Mouse (Mus musculus) hindbrain, embryonic 11.5 days (tissue): ENCODE measurements around the gene Ank3. TPM values are rescaled to one million over a fixed set of nuclear protein-coding genes. Genes with fewer than 3 reads are reported as not detected.

Experiments
- ATAC-seq: fragments of 200-750 bp; cut with Nextera tagmentation; 2 replicates; pipeline ENCODE4 v1.8.0; 2017; ENCODE audit warnings: mild to moderate bottlenecking, moderate TSS enrichment, moderate library complexity; ENCODE audit not compliant: low FRiP score
- DNase-seq: peaks from one replicate; pipeline ENCODE4 v3.0.0-alpha.2; 2015; ENCODE audit warnings: low spot score
- H3K27ac ChIP-seq: fragments of 300-500 bp; sonication (generic); 2 replicates; pipeline ENCODE4 v1.5.1; 2014; ENCODE audit warnings: mild to moderate bottlenecking, low read depth, low read length
- H3K27me3 ChIP-seq: fragments of 300-500 bp; sonication (generic); 2 replicates; pipeline ENCODE4 v1.6.1; 2014; ENCODE audit warnings: mild to moderate bottlenecking, low read length, moderate library complexity, mixed read lengths; ENCODE audit not compliant: control insufficient read depth, insufficient read depth
- H3K36me3 ChIP-seq: fragments of 300-500 bp; sonication (generic); 2 replicates; pipeline ENCODE4 v1.6.1; 2014; ENCODE audit warnings: mild to moderate bottlenecking, low read length, moderate library complexity, mixed read lengths; ENCODE audit not compliant: control insufficient read depth, insufficient read depth
- H3K4me1 ChIP-seq: fragments of 300-500 bp; sonication (generic); replicated peaks from 2 replicates; pipeline ENCODE4 v1.6.1; 2014; ENCODE audit warnings: low read length, mixed read lengths; ENCODE audit not compliant: control insufficient read depth, insufficient read depth
- H3K4me2 ChIP-seq: fragments of 300-500 bp; sonication (generic); replicated peaks from 2 replicates; pipeline ENCODE4 v1.6.1; 2014; ENCODE audit warnings: mild to moderate bottlenecking, low read depth, low read length
- H3K4me3 ChIP-seq: fragments of 300-500 bp; sonication (generic); 2 replicates; pipeline ENCODE4 v1.5.1; 2014; ENCODE audit warnings: low read depth, low read length
- H3K9ac ChIP-seq: fragments of 300-500 bp; sonication (generic); 2 replicates; pipeline ENCODE4 v1.6.1; 2014; ENCODE audit warnings: low read depth, low read length
- H3K9me3 ChIP-seq: fragments of 300-500 bp; sonication (generic); 2 replicates; pipeline ENCODE4 v1.6.1; 2016; ENCODE audit warnings: low read length; ENCODE audit not compliant: control insufficient read depth
- WGBS: fragments of 180-500 bp; shearing (Covaris S2); extraction: QIAGEN DNeasy Blood & Tissue Kit; methylation state at CpG from one replicate; pipeline ENCODE4 v1.1.7; 2014; 5-methylcytosine and 5-hydroxymethylcytosine counted together
- polyA plus RNA-seq: library from polyadenylated mRNA; unstranded; fragments of >200 nt; fragmentation: Nextera tagmentation; extraction: Ambion mirVana; gene quantifications from 2 replicates; pipeline ENCODE4 v1.2.1, GENCODE M21; 2014

Gene Ank3
- polyA plus RNA-seq, 1 experiment from 2014 or later = 97.7 TPM

DNA sequence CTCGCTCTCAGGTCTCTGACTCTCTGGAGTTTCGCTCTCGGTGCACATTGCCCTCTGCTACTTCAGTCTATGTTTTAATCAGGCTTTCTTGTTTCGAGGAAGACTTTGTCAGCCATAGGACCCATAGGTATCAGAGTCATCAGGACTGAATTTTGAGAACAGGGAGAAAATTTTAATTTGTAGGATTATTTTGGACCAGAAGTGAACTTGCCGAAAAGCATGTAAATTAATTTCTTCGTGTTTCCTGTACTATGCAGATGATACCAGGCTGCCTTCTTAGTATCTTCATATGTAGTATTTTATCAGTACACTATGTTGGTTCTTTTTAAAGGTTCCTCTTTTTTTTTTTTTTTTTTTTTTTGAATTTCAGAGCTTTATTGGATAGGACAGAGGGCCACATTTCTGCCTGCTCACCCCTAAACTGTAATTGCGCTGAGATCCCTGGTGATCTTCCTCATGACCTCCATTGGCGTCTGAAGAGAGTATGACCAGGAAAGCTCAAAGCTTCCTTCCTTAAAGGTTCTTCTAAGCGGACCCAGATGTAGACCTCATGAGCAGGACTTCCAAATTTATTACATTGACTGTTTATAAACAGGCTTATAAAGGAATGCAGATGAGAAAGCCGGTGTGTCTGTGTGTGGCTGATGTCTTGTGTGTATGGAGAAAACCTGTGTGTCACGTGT is 551.8 kb downstream of the Ank3 start:
- no peaks in the 10 kb centered on the region for H3K9me3 ChIP-seq
- no peak overlapping the region for H3K9ac ChIP-seq
- H3K4me3 ChIP-seq = no peak overlapping the region
- DNase-seq = no peak
- 95% methylated on average over 11 of the region's 11 CpGs for WGBS
- no peaks in the 10 kb centered on the region for H3K4me1 ChIP-seq
- no peak overlapping the region for H3K4me2 ChIP-seq
- ATAC-seq = no peak
- H3K27me3 ChIP-seq = no peaks in the 10 kb centered on the region
- H3K36me3 ChIP-seq = no peaks in the 10 kb centered on the region
- H3K27ac ChIP-seq = no peak overlapping the region

DNA sequence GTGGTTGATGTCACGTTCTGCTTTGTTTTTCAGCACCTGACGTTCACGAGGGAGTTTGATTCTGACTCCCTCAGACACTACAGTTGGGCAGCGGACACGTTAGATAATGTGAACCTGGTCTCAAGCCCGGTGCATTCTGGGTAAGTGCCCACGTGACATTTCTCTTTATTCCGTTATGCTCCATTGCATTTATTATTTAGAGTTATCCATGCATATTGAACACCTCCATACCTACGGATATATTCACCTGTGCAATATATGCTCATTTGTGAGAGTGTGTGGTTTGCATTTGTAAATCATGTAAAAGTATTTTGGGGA is 552.3 kb downstream of the Ank3 start:
- Histone ChIP-seq H3K4me3 (no peak overlapping the region), H3K9me3 (no peaks in the 10 kb centered on the region), H3K4me1 (no peaks in the 10 kb centered on the region), H3K27me3 (no peaks in the 10 kb centered on the region), H3K27ac (no peak overlapping the region), H3K9ac (no peak overlapping the region), H3K4me2 (no peak overlapping the region), H3K36me3 (no peaks in the 10 kb centered on the region)
- DNase-seq (no peak), ATAC-seq (no peak)
- 92% methylated on average over 9 of the region's 9 CpGs for WGBS

DNA sequence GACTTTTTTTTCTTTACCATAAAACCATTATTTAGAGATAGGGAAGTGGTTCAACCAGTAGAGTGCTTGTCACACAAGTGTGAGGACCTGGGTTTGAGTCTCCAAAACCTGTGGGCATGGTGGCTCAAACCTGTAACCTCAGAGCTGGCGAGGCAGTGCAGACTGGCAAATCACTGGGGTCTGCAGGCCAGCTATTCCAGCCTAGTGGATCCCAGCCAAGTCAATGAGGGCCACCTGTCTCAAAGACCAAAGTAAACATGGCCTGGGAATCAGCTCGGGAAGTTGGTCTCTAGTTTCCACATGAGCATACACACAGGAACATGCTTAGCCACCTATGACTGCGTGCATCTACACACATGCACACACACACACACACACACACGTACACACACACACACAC is 552.9 kb downstream of the Ank3 start:
- ATAC-seq = no peak
- WGBS = 84% methylated on average over 3 of the region's 4 CpGs

DNA sequence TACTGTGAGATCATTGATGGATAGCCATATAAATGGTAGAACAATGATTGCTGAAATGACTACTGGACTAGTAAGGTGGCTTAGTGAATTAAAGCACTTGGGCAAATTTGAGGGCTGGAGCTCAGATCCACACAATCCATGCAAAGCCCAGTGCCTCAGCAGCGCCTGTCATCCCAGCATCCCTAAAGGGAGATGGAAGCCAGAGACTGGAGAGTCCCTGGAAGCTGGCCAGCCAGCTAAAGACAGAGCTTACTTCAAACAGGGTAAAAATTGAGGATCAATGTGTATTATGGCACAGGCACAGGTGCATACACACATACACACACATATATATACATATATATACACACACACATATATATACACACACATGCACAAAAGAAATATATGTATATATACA is 553.7 kb downstream of the Ank3 start:
- DNase-seq = no peak
- 91% methylated on average over 1 of the region's 1 CpGs for WGBS
- no peaks in the 10 kb centered on the region for H3K36me3 ChIP-seq
- no peak overlapping the region for H3K9ac ChIP-seq
- H3K4me3 ChIP-seq = no peak overlapping the region
- no peaks in the 10 kb centered on the region for H3K4me1 ChIP-seq
- H3K4me2 ChIP-seq = no peak overlapping the region
- ATAC-seq = no peak
- H3K9me3 ChIP-seq = no peaks in the 10 kb centered on the region
- no peak overlapping the region for H3K27ac ChIP-seq
- no peaks in the 10 kb centered on the region for H3K27me3 ChIP-seq

More for the DNA sequence above, 552.9 kb downstream of the Ank3 start:
- H3K4me3 ChIP-seq = no peak overlapping the region
- no peaks in the 10 kb centered on the region for H3K27me3 ChIP-seq
- no peak overlapping the region for H3K4me2 ChIP-seq
- H3K9me3 ChIP-seq = no peaks in the 10 kb centered on the region
- H3K27ac ChIP-seq = no peak overlapping the region
- no peaks in the 10 kb centered on the region for H3K4me1 ChIP-seq
- H3K36me3 ChIP-seq = no peaks in the 10 kb centered on the region
- H3K9ac ChIP-seq = no peak overlapping the region
- no peak for DNase-seq

DNA sequence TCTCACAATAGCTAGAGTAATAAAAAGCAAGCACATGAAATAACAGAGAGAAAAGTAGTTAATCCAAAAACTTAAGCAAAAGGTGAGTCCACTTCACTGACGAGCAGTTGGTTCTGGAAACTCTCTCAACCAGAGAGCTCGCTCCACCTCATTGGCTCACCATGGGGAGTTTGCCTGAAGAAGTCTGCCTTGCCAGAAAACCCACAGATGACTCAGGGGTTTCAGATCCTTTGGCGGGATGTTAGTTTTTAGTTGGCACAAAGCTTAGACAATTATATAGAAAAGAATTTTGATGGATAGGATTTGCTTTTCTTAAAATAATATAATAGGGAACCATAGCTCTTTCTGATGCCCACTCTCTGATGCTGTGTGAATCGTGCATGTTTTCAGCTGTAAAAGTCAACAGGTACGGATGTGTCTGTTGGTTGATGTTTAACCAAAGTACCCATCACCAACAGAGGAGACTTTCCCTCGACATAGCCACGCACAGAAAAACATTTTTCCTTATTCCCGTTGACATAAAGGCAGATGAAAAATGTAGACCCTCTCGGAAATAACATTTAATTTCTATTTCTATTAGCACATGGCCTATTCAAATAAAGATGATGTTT is 556.2 kb downstream of the Ank3 start:
- Histone ChIP-seq H3K4me3 (no peak overlapping the region), H3K36me3 (no peaks in the 10 kb centered on the region), H3K9ac (no peak overlapping the region), H3K27ac (no peak overlapping the region), H3K4me2 (no peak overlapping the region), H3K9me3 (no peaks in the 10 kb centered on the region), H3K4me1 (no peaks in the 10 kb centered on the region), H3K27me3 (no peaks in the 10 kb centered on the region)
- ATAC-seq = no peak
- WGBS = 88% methylated on average over 9 of the region's 9 CpGs
- no peak for DNase-seq

DNA sequence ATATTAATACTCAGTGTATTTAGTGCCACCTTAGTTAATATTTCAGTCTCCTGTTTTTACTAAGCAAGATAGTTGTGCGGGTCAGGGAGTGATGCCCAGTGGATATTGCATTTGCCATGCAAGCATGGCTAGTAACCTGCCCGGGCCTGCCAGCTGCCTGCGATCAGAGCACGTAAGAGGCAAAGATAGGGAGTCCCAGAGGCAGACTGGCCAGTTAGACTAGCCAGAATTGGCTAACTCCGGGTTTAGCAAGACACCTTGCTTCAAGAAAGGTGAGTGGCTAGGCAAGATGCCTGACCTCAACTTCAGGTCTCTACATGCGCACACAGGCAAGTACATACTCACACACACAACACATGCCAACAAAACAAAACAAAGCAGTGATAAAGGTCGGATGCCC is 563.7 kb downstream of the Ank3 start:
- no peaks in the 10 kb centered on the region for H3K27me3 ChIP-seq
- DNase-seq = no peak
- H3K4me2 ChIP-seq = no peak overlapping the region
- 88% methylated on average over 7 of the region's 7 CpGs for WGBS
- no peaks in the 10 kb centered on the region for H3K9me3 ChIP-seq
- no peaks in the 10 kb centered on the region for H3K4me1 ChIP-seq
- H3K36me3 ChIP-seq = no peaks in the 10 kb centered on the region
- no peak for ATAC-seq
- H3K27ac ChIP-seq = no peak overlapping the region
- no peak overlapping the region for H3K9ac ChIP-seq
- no peak overlapping the region for H3K4me3 ChIP-seq

DNA sequence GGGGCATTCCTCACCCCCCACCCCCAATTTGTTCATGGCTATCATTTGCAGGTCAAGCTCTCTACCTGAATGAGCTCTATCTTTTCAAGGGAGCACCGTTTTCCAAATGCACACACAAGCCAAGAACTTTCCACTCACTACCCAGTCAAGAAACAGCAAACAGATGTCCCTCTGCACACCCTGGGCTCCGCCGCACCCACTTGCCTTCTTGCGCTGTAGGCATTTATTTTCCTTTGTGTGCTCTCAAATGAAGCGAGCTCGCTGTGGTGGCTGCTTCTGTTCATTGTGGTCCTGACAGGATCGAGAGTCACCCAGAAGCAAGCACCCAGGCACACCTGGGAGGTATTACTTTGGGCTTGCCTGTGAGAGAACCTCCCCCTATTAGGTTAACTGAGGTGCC is 564.4 kb downstream of the Ank3 start:
- Histone ChIP-seq H3K27ac (no peak overlapping the region), H3K27me3 (no peaks in the 10 kb centered on the region), H3K4me1 (no peaks in the 10 kb centered on the region), H3K9ac (no peak overlapping the region), H3K4me3 (no peak overlapping the region), H3K9me3 (no peaks in the 10 kb centered on the region), H3K4me2 (no peak overlapping the region), H3K36me3 (no peaks in the 10 kb centered on the region)
- ATAC-seq (no peak), DNase-seq (no peak)
- WGBS = 80% methylated on average over 7 of the region's 7 CpGs

DNA sequence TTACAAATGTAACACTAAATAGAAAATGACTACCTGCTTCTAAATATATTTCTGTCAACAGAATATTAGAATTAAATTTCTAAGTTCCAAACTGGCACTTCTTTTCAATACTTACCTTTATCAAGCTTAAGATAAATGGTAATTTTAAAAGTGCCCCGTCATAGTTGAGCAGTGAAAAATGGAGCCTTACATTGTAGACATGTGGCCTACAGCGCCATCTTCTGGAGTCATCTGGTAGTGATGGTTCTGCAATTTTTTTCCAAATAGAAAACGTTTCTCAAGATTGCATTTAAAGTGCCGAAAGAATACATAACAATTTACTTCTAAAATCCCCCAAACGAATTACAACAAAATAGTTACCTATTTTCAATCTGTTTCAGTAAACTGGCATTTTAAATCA is 566.0 kb downstream of the Ank3 start:
- Histone ChIP-seq H3K9ac (no peak overlapping the region), H3K27me3 (no peaks in the 10 kb centered on the region), H3K27ac (no peak overlapping the region), H3K4me2 (no peak overlapping the region), H3K36me3 (no peaks in the 10 kb centered on the region), H3K4me1 (no peaks in the 10 kb centered on the region), H3K9me3 (no peaks in the 10 kb centered on the region), H3K4me3 (no peak overlapping the region)
- ATAC-seq (no peak), DNase-seq (peak; percentile 80)
- 10% methylated on average over 5 of the region's 5 CpGs for WGBS

DNA sequence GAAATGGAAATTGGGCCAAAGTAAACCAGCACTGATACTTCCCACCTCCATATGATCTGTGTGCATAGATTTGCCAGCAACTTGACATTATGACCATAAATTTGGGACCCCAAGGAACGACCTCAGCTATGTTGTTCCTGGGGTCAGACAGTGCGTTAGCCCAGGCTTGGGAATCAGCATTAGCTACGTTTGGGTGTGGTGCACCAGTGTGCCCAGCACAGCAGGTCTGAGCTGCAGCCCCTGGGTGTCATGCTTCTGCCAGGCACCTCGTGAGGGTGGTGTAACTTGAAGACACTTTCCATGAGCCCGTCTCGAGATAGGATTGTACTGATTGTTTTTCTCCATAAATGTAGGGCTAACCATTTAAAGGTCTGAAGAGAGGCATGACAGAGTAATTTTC is 566.5 kb downstream of the Ank3 start:
- ATAC-seq (no peak), DNase-seq (no peak)
- H3K4me2 ChIP-seq = no peak overlapping the region
- H3K9ac ChIP-seq = no peak overlapping the region
- H3K9me3 ChIP-seq = no peaks in the 10 kb centered on the region
- no peaks in the 10 kb centered on the region for H3K36me3 ChIP-seq
- H3K4me3 ChIP-seq = no peak overlapping the region
- no peaks in the 10 kb centered on the region for H3K4me1 ChIP-seq
- 84% methylated on average over 6 of the region's 6 CpGs for WGBS
- H3K27me3 ChIP-seq = no peaks in the 10 kb centered on the region
- no peak overlapping the region for H3K27ac ChIP-seq
